Mouse (Mus musculus) gastrocnemius, adult 2 months (tissue): ENCODE measurements around the gene Celf6. TPM values are rescaled to one million over a fixed set of nuclear protein-coding genes. Genes with fewer than 3 reads are reported as not detected.

Source experiments
- DNase-seq: peaks from one replicate; pipeline ENCODE4 v3.0.0; 2022
- H3K27ac ChIP-seq: fragments of 200-600 bp; 2 replicates; pipeline ENCODE4 v1.8.1; 2022; ENCODE audit warnings: mild to moderate bottlenecking
- H3K4me3 ChIP-seq: fragments of 200-600 bp; 2 replicates; pipeline ENCODE4 v1.8.1; 2022; ENCODE audit warnings: mild to moderate bottlenecking, moderate library complexity
- CTCF ChIP-seq: fragments of 200-600 bp; IDR thresholded peaks from 2 replicates; pipeline ENCODE4 v1.8.1; 2022; ENCODE audit warnings: antibody characterized with exemption, mild to moderate bottlenecking, moderate library complexity
- intact Hi-C: fragments of 180-260 bp; cut with DNase I; formaldehyde crosslinking; loops from one replicate; pipeline ENCODE4 v1.15.1; 2025
- total RNA-seq, 2 experiments: library from RNA; stranded (reverse); gene quantifications; 2 replicates each; pipeline ENCODE4 v1.2.3; 2021

Gene Celf6
- total RNA-seq, 2 experiments from 2014 or later = not detected

DNA sequence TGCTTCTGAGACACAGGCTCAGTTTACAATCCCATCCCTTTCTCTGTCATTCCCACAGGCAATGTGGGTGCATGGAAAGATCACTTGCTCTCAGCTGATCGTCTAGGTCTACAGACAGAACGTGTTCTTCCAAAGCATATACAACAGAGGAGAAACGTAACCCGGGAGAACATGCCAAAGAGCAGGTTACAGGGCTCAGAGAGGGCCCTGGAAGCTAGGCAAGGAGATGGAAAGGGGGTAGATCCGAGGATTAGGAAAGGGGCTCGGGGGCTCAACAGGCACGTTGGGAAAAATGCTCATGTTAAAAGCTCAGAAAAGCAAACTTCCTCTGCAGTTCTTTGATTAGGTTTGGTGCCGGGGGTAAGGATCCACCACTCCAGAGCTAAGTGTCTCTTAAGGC lies 23.9 kb downstream of the Celf6 start:
- no peak for DNase-seq
- no peak for TF ChIP-seq CTCF
- no peak overlapping the region for H3K27ac ChIP-seq
- intact Hi-C loops = no loop called here
- H3K4me3 ChIP-seq = no peak overlapping the region

DNA sequence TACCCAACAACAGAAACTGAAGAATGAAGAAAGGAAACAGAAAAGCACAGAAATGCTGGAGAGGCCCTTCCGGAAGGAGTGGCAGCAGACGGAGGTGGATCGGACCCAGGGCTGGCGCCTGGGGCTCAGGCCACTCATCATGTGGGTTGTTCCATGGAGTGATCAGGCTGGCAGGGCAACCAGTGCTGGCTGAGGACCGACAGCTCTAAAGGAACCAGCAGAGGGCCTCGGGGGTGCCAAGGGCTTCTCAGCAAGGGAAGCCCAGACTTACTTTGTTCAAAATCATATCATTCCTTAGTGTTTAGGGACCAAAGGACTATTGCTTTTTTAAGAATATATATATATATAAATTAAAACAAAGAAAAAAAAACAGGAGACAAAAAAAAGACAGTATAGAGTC lies 28.2 kb downstream of the Celf6 start:
- no peak overlapping the region for H3K4me3 ChIP-seq
- no peak overlapping the region for H3K27ac ChIP-seq
- intact Hi-C loops = no loop called here
- no peak for TF ChIP-seq CTCF
- no peak for DNase-seq

DNA sequence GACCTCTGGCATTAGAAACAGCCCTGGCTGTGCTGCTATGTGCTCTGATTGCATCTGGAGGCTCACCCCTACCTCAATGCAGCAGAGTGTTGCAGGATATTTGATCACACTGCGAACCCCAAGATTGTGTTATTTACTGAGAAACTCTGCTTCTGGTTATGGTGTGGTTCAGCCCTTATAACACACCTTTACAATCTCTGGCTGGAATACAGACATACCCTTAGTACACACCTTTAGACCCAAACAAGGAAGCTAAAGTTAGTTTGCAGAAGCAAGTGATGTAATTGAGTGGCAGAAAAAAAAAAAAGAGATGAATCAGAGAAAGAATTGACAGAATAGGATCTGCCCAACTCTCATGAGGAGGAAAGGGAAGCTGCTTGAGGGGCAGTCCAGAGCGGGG lies 33.2 kb downstream of the Celf6 start:
- intact Hi-C loops = no loop called here
- no peak for DNase-seq
- no peak overlapping the region for H3K4me3 ChIP-seq
- TF ChIP-seq CTCF = no peak
- no peak overlapping the region for H3K27ac ChIP-seq

DNA sequence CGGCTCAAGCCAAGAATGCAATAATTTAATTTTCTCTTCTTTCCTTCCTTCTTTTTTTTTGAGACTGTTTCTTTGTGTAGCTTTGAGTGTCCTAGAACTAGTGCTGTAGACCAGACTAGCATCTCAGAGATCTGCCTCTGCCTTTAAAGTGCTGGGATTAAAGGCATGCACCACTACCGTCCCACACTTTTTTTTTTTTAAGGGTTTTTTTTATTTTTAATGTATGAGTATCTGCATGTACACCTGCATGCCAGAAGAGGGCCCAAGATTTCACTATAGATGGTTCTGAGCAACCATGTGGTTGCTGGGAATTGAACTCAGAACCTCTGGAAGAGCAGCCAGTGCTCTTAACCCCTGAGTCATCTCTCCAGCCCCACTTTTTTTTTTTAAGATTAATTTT lies 38.1 kb downstream of the Celf6 start:
- no peak for TF ChIP-seq CTCF
- H3K4me3 ChIP-seq = no peak overlapping the region
- intact Hi-C loops = loop anchor here (5.0 kb wide), 1 partner anchor 42 kb away; the partner anchor contains the start of gene Pkm
- H3K27ac ChIP-seq = no peak overlapping the region
- DNase-seq = no peak

DNA sequence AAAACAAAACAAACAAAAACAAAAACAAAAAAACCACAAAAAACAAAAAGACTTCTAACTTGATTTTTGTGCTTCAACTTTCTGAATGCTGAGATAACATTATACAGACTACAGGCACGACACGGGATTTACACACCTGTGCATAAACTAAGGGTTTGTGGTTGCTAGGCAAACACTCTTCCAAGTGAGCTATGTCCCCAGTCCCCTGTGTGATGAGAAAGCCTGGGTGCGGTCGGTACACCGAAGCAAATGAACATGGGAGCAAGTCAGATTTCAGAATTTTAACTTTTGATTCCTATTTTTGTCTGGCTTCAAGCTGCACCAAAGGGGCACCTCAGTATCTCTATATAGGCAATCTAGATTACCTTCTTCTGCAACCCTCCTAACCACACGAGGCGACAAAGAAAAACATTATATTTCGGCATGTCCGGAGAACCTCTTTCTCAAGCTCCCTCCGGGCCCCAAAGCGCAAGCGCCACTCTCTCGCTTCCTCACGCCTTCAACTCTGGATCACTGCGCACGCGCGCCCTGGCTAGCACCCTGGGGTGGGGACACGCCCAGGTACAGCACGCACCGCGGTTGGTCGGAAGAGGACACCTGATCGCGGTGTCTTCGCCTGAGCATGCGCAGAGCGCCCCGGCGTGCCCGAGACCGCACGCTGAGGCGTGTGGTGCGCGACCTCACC lies 39.0 kb downstream of the Celf6 start, which contains the start of gene Parp6:
Gene Parp6, plus strand, starts transcription at position 663 of the 685 bp plus-strand sequence.
- peak; percentile 100 for DNase-seq
- Histone ChIP-seq H3K4me3 (peak within 1 kb of the TSS; percentile 96), H3K27ac (peak within 1 kb of the TSS; percentile 95)
- intact Hi-C loops = loop anchor here (5.0 kb wide), 1 partner anchor 41 kb away; the partner anchor contains the start of gene Pkm
- TF ChIP-seq CTCF = peak; percentile 37

DNA sequence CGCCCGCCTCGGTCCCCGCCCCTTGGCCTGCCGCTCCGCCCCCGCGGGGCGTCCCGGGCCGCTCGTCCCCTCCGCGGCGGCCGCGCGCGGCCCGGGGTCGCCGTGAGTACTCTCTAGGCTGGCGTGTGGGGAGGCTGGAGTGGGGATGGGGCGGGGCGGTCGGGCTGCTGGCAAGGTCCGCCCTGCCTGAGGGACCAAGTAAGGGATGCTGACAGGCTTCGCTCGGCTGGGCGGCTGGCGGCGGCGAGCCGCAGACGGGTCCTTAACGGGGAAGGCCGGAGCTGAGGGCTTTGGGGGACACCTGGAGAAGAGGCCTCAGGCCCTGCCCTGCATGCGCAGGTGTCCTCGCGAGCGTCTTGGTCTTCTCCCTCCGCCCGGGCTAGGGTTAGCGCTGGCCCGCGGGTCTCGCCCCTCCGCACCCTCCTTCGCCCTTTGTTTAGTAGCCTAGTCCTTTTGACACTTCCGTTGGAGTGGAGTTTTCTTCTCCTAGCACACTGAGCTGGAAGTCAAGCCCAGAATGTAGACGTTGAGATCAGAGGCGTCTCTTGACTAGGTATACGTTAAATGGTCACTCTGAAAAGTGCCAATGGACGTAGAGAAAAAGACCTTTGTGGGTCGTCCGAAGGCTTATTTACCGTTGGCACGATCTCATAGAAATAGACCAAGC lies 39.7 kb downstream of the Celf6 start:
- Histone ChIP-seq H3K27ac (peak overlapping the region; percentile 95), H3K4me3 (peak overlapping the region; percentile 96)
- no peak for TF ChIP-seq CTCF
- intact Hi-C loops = loop anchor here (5.0 kb wide), 1 partner anchor 40 kb away; the partner anchor contains the start of gene Pkm
- DNase-seq = no peak

DNA sequence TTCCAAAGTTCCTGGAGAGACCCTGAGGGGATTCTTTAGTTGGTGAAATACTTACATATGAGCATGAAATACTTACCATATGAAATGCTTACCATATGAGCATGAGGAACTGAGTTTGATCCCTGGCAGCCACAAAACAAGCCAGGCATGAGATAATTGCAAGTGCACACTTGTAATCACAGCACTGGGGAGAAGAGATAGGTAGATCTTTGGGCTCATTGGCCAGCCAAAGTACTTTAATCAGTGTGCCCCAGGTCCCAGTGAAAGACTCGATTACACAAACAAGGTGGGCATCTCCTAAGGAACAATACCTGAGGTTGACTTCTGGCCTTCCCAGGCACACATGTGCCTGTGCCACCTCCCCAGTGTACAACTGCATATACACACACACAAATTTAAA lies 60.7 kb downstream of the Celf6 start:
- intact Hi-C loops = no loop called here
- no peak for TF ChIP-seq CTCF
- no peak for DNase-seq
- Histone ChIP-seq H3K4me3 (no peak overlapping the region), H3K27ac (no peak overlapping the region)

DNA sequence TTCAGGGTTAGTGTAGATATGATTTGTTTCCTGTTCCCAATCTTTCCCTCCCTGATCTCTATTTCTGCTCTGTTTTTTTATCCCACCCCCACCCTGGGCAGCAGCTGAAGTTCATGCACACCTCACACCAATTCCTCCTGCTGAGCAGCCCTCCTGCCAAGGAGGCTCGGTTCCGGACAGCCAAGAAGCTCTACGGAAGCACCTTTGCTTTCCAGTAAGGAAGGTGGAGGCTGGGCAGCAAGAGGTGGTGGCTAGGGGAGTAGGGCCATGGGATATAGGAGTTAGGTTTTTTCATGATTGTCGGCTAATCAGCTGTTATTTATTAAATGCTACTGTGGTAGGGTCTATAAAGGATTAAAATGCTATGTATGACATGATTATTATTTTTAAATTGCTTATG lies 62.2 kb downstream of the Celf6 start:
- no peak for DNase-seq
- Histone ChIP-seq H3K27ac (no peak overlapping the region), H3K4me3 (no peak overlapping the region)
- TF ChIP-seq CTCF = no peak
- intact Hi-C loops = no loop called here

DNA sequence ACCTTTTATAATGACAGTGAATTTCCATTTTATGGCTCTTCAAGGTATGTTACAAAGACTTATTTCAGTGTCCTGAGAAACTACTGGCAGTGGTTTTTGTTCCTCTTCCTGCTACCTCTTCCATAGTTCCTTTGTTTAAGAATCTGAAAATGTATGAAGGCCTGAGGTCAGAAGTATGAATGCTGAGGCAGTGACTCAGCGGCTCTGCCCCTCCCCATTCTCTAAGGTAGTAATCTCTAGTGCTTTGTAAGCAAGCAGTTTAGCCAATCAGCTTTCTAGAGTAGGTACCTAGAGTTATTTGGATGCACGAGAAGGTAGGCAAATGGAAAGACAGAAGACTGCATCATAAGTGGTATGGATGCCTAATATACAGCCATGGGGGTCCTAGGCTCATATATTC lies 63.6 kb downstream of the Celf6 start:
- Histone ChIP-seq H3K4me3 (no peak overlapping the region), H3K27ac (no peak overlapping the region)
- intact Hi-C loops = no loop called here
- no peak for TF ChIP-seq CTCF
- no peak for DNase-seq

DNA sequence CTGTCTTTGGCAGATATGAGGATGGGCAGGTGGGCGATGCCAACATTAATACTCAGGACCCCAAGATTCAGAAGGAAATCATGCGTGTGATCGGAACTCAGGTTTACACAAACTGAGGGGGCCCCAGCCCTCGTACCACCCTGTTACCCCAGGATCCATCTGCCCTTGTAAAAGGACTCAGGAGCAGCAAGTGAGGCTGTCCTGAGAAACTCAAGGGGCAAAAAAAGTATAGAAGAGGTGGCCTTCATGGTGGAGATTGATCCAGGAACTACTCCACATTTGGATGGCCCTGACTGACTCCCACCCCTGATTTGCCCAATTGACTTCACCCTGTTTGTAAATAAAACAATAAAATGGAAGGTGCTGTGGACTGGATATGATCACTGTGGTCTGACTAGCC lies 72.2 kb downstream of the Celf6 start:
- intact Hi-C loops = no loop called here
- TF ChIP-seq CTCF = no peak
- Histone ChIP-seq H3K27ac (no peak overlapping the region), H3K4me3 (no peak overlapping the region)
- no peak for DNase-seq

DNA sequence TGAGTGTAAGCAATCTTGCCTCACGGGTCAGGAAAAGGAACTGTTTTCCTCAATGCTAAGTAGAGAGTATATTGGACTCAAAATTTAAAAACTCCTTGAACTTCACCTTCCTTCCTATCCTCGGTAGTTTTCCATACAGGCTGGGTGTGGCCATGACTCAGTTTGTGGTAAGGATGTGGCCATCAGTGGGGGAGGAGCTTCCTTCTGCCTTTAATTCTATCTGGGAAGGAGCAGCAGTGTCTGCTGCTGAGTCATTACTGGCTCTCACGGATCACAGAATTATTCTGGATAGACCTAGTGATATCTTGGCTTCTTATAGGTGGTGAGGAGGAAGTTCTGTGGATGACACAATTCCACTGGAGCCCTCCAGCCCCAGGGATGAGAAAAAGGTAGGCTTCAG lies 75.7 kb downstream of the Celf6 start:
- H3K27ac ChIP-seq = peak overlapping the region; percentile 72
- DNase-seq = no peak
- intact Hi-C loops = no loop called here

DNA sequence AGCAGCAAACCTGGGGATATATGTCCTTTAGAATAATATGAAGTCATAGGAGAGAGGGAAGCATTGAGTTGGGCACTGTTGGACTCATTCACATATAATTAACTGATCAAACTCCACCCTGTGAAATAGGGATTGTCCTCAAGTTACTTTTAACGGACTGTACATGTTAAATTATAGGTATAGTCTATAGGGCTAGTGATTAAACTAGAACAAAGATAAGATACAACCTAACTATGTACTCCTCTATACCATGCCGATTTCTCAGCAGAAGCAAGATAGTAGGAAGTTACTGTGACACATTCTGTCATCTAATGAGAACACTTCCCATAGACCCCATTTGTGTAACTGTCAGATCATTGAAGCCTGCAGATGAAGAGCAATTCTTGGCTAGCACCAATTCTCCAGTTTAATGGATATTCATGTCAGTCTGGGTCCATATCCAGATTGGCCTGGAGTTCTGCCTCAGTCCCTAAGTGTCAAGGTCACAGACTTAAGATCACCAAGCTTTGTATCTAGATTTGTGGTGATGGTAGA lies 76.8 kb downstream of the Celf6 start:
- peak overlapping the region; percentile 99; the same call in 1 of the 2 replicates for H3K27ac ChIP-seq
- intact Hi-C loops = no loop called here
- no peak for DNase-seq
- TF ChIP-seq CTCF = no peak
- H3K4me3 ChIP-seq = no peak overlapping the region

More for the DNA sequence above, 75.7 kb downstream of the Celf6 start:
- no peak for TF ChIP-seq CTCF
- no peak overlapping the region for H3K4me3 ChIP-seq

DNA sequence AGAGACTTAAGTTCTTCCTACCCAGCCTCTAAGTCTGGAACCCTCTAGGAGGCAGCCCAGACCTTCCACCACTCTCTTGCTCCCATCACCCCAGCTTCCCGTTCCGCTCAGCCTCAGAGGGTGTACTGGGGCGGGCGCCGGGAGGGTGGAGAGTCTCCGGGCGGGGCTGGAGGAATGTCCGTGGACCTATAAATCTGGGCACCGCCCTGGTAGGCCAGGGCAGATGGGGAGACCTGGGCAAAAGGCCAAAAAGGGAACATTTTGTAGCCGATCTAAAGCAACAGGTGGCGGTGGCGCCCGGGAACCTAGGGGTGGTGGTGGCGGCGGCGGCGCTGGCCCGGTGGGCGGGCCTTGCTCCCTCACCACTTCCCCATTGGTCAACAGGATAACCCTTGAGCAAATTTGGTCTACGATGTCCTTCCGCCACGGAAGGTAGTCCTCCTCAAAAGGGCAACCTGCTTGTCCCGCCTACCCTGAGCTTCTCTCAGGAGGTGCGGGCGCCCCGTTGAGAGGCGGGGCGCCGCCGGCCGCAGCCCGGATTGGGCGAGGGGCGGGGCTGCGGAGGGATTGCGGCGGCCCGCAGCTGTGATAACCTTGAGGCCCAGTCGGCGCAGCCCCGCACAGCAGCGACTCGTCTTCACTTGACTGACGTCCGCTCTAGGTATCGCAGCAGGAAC lies 78.4 kb downstream of the Celf6 start, which contains the start of gene Pkm:
Gene Pkm, plus strand, starts transcription at position 411 of the 677 bp plus-strand sequence.
- peak within 1 kb of the TSS; percentile 99 for H3K27ac ChIP-seq
- intact Hi-C loops = loop anchor here (5.0 kb wide), 1 partner anchor 39 kb away; the partner anchor contains the start of gene Parp6
- peak; percentile 50 for TF ChIP-seq CTCF
- peak; percentile 98 for DNase-seq
- H3K4me3 ChIP-seq = peak within 1 kb of the TSS; percentile 93

Other genes with a start within 250 kb of the Celf6 start
- 1 to 10 TPM; 4.6 to 4.7 TPM for gene Bbs4, start 224.4 kb upstream of the Celf6 start, total RNA-seq
- gene Arih1, start 91.3 kb upstream of the Celf6 start, total RNA-seq = 100 to 1,000 TPM; 101 to 117 TPM
- 10 to 100 TPM; 30.9 to 31.9 TPM for gene Hexa, start 38.4 kb upstream of the Celf6 start, total RNA-seq
- under 1 TPM; 0.53 to 0.56 TPM for gene Tmem202, start 38.1 kb upstream of the Celf6 start, total RNA-seq
- 10 to 100 TPM; 25.7 to 26.0 TPM for gene Parp6, start 39.4 kb downstream of the Celf6 start, total RNA-seq
- 1,000 to 10,000 TPM; 2,556 to 3,331 TPM for gene Pkm, start 78.5 kb downstream of the Celf6 start, total RNA-seq
- under 1 TPM; 0.11 to 0.13 TPM for gene Gramd2, start 102.2 kb downstream of the Celf6 start, total RNA-seq
- gene Senp8, start 172.8 kb downstream of the Celf6 start, total RNA-seq = 10 to 100 TPM in 1 of 2 experiments, 1 to 10 TPM in 1; 9.1 to 13.4 TPM
- gene Myo9a, start 173.0 kb downstream of the Celf6 start, total RNA-seq = 10 to 100 TPM in 1 of 2 experiments, 1 to 10 TPM in 1; 9.3 to 10.7 TPM